Mouse (Mus musculus) ovary, adult 10 weeks (tissue): ENCODE results near the gene Calca. TPM values are rescaled to one million over a fixed set of nuclear protein-coding genes. Genes with fewer than 3 reads are reported as not detected.

Experiments
- polyA plus RNA-seq: library from polyadenylated mRNA; stranded (reverse); fragments of 350-450 nt; fragmentation: Illumina TruSeq; extraction: RNeasy Lipid Tissue Mini Kit (QIAGEN cat#74804); gene quantifications from one replicate; pipeline ENCODE4 v1.2.3, GENCODE M21; 2014

Calca gene
- not detected for polyA plus RNA-seq

GRCm38 (mm10) chr7:114636102-114636501 lies at the start of gene Calca:
TSS of gene Calca (minus strand) at chr7:114636357.

Other genes with a start within 250 kb of the Calca start
- gene Pde3b, start 221.1 kb downstream of the Calca start, polyA plus RNA-seq, result 25.5 TPM
- gene Cyp2r1, start 73.4 kb downstream of the Calca start, polyA plus RNA-seq, result 6.8 TPM
- 1.1 TPM for gene Calcb, start 82.3 kb upstream of the Calca start, polyA plus RNA-seq
- gene Insc, start 107.3 kb upstream of the Calca start, polyA plus RNA-seq, result 2.2 TPM